Mouse (Mus musculus): ENCODE data around the gene Dhx57.

DNA sequence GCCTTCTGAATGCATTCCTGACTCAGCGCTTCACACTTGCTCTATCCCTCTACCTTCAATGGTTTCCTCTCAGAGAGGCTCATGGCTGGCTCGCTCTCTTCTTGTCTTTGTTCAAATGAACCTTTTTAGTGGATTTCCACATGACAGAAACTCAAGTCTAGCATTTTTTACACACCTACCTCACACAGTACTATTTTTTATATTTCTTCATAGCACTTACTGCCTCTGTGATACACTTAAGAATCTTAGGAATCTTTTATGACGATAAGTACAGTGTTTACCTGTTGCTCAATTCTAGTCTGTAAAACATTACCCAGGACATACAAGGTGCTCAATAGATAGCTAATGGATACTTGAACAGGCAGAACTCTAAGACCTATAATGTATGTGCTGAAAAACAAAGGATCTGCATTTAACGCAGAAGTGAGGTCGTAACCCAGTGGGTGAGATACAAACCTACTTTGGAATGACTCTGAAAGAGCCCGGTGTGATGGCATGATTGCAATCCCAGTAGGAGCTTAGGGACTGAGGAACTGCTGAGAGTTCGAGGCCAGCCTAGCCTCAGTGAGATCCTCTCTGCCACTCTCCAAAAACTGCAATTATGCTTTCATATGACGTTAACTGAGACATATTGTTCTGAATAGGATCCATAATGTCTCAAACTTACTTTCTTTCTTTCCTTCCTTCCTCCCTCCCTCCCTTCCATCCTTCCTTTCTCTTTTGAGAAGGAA, 10.8 kb downstream of the Dhx57 start:
- TF ChIP-seq CTCF (IDR thresholded peaks at IDR 0.05; ENCODE audit: low read depth) = no peak
- no peak for TF ChIP-seq EP300 (IDR thresholded peaks at IDR 0.05; ENCODE audit: low read depth)

Data from liver, postnatal 0 days (tissue).